Mouse (Mus musculus): Measurements from ENCODE around the gene Eno2.

- TF ChIP-seq MAFK (IDR thresholded peaks at IDR 0.05; ENCODE audit: insufficient replicate concordance, low read length), result no peak
- no peak for TF ChIP-seq POLR2A (IDR thresholded peaks at IDR 0.05; ENCODE audit: low read depth, low read length)
- TF ChIP-seq CTCF (conservative IDR thresholded peaks at IDR 0.05 in 1 of 2, IDR thresholded peaks at IDR 0.05 in 1 of 2; ENCODE audit: low read depth in 2 of 2, low read length in 2 of 2), result no peak
- TF ChIP-seq SMC3 (IDR thresholded peaks at IDR 0.05; ENCODE audit: low read depth, low read length), result no peak
- no peak for TF ChIP-seq ZC3H11A (IDR thresholded peaks at IDR 0.05; ENCODE audit: low read depth, low read length)
- TF ChIP-seq PAX5 (IDR thresholded peaks at IDR 0.05; ENCODE audit: low read length), result no peak
- no peak for TF ChIP-seq IRF4 (IDR thresholded peaks at IDR 0.05; ENCODE audit: low read depth, low read length)
- no peak for TF ChIP-seq E2F4 (IDR thresholded peaks at IDR 0.05; ENCODE audit: insufficient replicate concordance, low read depth, low read length)
- no peak for TF ChIP-seq KAT2A (IDR thresholded peaks at IDR 0.05; ENCODE audit: insufficient replicate concordance, low read length)
- TF ChIP-seq EP300 (IDR thresholded peaks at IDR 0.05; ENCODE audit: low read length), result no peak
- TF ChIP-seq POLR2AphosphoS2 (IDR thresholded peaks at IDR 0.05; ENCODE audit: low read depth, low read length), result no peak
Measured at GRCm38 (mm10) chr6:124744755-124745321, 24.6 kb downstream of the Eno2 start.
